Mouse (Mus musculus) CH12.LX (cell line): ENCODE measurements around the gene Caap1. TPM values are rescaled to one million over a fixed set of nuclear protein-coding genes. Genes with fewer than 3 reads are reported as not detected.

ENCODE experiments used
- DNase-seq: peaks from one replicate; pipeline ENCODE4 v3.0.0-alpha.2; 2013; ENCODE audit errors: extremely low read depth
- H3K27ac ChIP-seq: 2 replicates; pipeline ENCODE4 v1.5.1; 2012; ENCODE audit warnings: low read depth, mild to moderate bottlenecking, control low read depth, moderate library complexity; ENCODE audit not compliant: insufficient read depth
- H3K27me3 ChIP-seq: replicated peaks from 2 replicates; pipeline ENCODE3; 2012; ENCODE audit warnings: inconsistent platforms
- H3K36me3 ChIP-seq, 2 experiments: replicated peaks in 1 of 2; 2 replicates each; pipeline versions ENCODE3 to v1.6.1; 2012; ENCODE audit warnings: inconsistent platforms in 1 of 2, low read length in 1 of 2, mild to moderate bottlenecking in 1 of 2, mixed read lengths in 1 of 2, moderate library complexity in 1 of 2; ENCODE audit not compliant: control insufficient read depth in 1 of 2, insufficient read depth in 1 of 2
- H3K4me1 ChIP-seq, 2 experiments: 2 replicates each; pipeline ENCODE4 v1.6.1; 2012; ENCODE audit warnings: inconsistent platforms in 1 of 2, moderate library complexity in 1 of 2; ENCODE audit not compliant: insufficient read depth in 2 of 2, control insufficient read depth in 1 of 2
- H3K4me2 ChIP-seq: 2 replicates; pipeline ENCODE4 v1.6.1; 2012; ENCODE audit warnings: low read depth, mild to moderate bottlenecking, control low read depth; ENCODE audit not compliant: poor library complexity, insufficient read depth, severe bottlenecking
- H3K4me3 ChIP-seq, 3 experiments: fragments of 150-350 bp in 1 of 3; sonication (generic) in 1 of 3; replicated peaks in 1 of 3; 2 replicates each; pipeline versions ENCODE3 to v1.5.1; 2011 to 2012; ENCODE audit warnings: low read depth in 2 of 3, low read length in 2 of 3, mild to moderate bottlenecking in 2 of 3, moderate library complexity in 2 of 3, control low read depth in 1 of 3, improper control_type of control experiment in 1 of 3, inconsistent platforms in 1 of 3, mixed read lengths in 1 of 3; ENCODE audit not compliant: poor library complexity in 1 of 3
- H3K79me2 ChIP-seq: replicated peaks from 2 replicates; pipeline ENCODE4 v1.6.1; 2012; ENCODE audit warnings: mild to moderate bottlenecking, moderate library complexity; ENCODE audit not compliant: control insufficient read depth, poor library complexity, insufficient read depth, severe bottlenecking; ENCODE audit errors: extremely low read depth
- H3K9ac ChIP-seq: 2 replicates; pipeline ENCODE4 v1.6.1; 2012; ENCODE audit warnings: low read depth, mild to moderate bottlenecking, control low read depth, moderate library complexity; ENCODE audit not compliant: insufficient read depth
- H3K9me3 ChIP-seq: replicated peaks from 2 replicates; pipeline ENCODE3; 2012; ENCODE audit warnings: low read length, inconsistent platforms, mixed read lengths
- HCFC1 ChIP-seq: IDR thresholded peaks from 2 replicates; pipeline ENCODE4 v1.6.1; 2012; ENCODE audit warnings: low read depth, mild to moderate bottlenecking, inconsistent platforms, low read length, improper control_type of control experiment
- JUND ChIP-seq: conservative IDR thresholded peaks from 2 replicates; pipeline ENCODE4 v1.6.1; 2011; ENCODE audit warnings: low read depth, low read length, improper control_type of control experiment
- MAZ ChIP-seq: IDR thresholded peaks from 2 replicates; pipeline ENCODE4 v1.6.1; 2012; ENCODE audit warnings: low read depth, mild to moderate bottlenecking, inconsistent platforms, low read length, improper control_type of control experiment, moderate library complexity
- MEF2A ChIP-seq: IDR thresholded peaks from 2 replicates; pipeline ENCODE4 v1.6.1; 2014; ENCODE audit warnings: low read depth, mild to moderate bottlenecking, inconsistent platforms, low read length, improper control_type of control experiment, borderline replicate concordance
- MXI1 ChIP-seq: IDR thresholded peaks from 2 replicates; pipeline ENCODE4 v1.6.1; 2011; ENCODE audit warnings: mild to moderate bottlenecking, low read depth, low read length, improper control_type of control experiment
- MYC ChIP-seq: IDR thresholded peaks from 2 replicates; pipeline ENCODE4 v1.6.1; 2011; ENCODE audit warnings: low read depth, mild to moderate bottlenecking, improper control_type of control experiment, low read length
- NELFE ChIP-seq: IDR thresholded peaks from 2 replicates; pipeline ENCODE4 v1.6.1; 2011; ENCODE audit warnings: low read depth, low read length, improper control_type of control experiment
- NRF1 ChIP-seq: IDR thresholded peaks from 2 replicates; pipeline ENCODE4 v1.6.1; 2014; ENCODE audit warnings: low read depth, mild to moderate bottlenecking, inconsistent platforms, low read length, improper control_type of control experiment, moderate library complexity
- PAX5 ChIP-seq: IDR thresholded peaks from 2 replicates; pipeline ENCODE4 v1.6.1; 2012; ENCODE audit warnings: low read length, inconsistent platforms, mixed read lengths
- SIN3A ChIP-seq: IDR thresholded peaks from 2 replicates; pipeline ENCODE4 v1.6.1; 2012; ENCODE audit warnings: low read length, improper control_type of control experiment, inconsistent platforms
- ZC3H11A ChIP-seq: IDR thresholded peaks from 2 replicates; pipeline ENCODE4 v1.6.1; 2012; ENCODE audit warnings: low read depth, mild to moderate bottlenecking, inconsistent platforms, low read length, improper control_type of control experiment
- ZMIZ1 ChIP-seq: IDR thresholded peaks from 2 replicates; pipeline ENCODE4 v1.6.1; 2012; ENCODE audit warnings: low read depth, mild to moderate bottlenecking, inconsistent platforms, low read length, improper control_type of control experiment
- ZNF384 ChIP-seq: IDR thresholded peaks from 2 replicates; pipeline ENCODE4 v1.6.1; 2012; ENCODE audit warnings: low read depth, low read length, improper control_type of control experiment, inconsistent platforms
- dilution Hi-C: fragments of 300-500 bp; cut with MboI; formaldehyde crosslinking; loops from 2 replicates; pipeline ENCODE4 v1.14.3; 2020; ENCODE audit warnings: low sequenced_read_pairs; ENCODE audit not compliant: extremely low pct_unique_long_range_greater_than_20kb, extremely low pct_ligation_motif_present
- in situ Hi-C: fragments of 300-500 bp; cut with MboI; formaldehyde crosslinking; loops from 3 replicates; pipeline ENCODE4 v1.14.3; 2019; ENCODE audit warnings: low sequenced_read_pairs, low pct_ligation_motif_present, low pct_unique_long_range_greater_than_20kb, mixed read lengths
- polyA plus RNA-seq: library from polyadenylated mRNA; unstranded; fragments of >175 nt; gene quantifications from 2 replicates; pipeline ENCODE4 v1.2.1, GENCODE M21; 2012; ENCODE audit warnings: low read depth; ENCODE audit not compliant: insufficient read length
- total RNA-seq, 2 experiments: library from RNA; depleted of rRNA; stranded (reverse); fragments of 300-350 nt in 1 of 2; fragments of >200 nt in 1 of 2; gene quantifications; 2 replicates each; pipeline ENCODE4 v1.2.3; 2012 to 2014

The Caap1 gene
- total and polyA plus RNA-seq, 3 experiments, result 10.2 to 34.1 (median 18.7) TPM

GRCm38 (mm10) chr4:94454857-94455256 lies 101.7 kb downstream of the Caap1 start:
- in situ Hi-C loops, result no loop called here
- no peaks in the 10 kb centered on the region for H3K79me2 ChIP-seq
- DNase-seq, result no peak
- TF ChIP-seq PAX5, result no peak
- TF ChIP-seq ZNF384, result no peak
- TF ChIP-seq NELFE, result no peak
- TF ChIP-seq MXI1, result no peak
- no peak for TF ChIP-seq NRF1
- no peak for TF ChIP-seq ZC3H11A
- TF ChIP-seq MEF2A, result no peak
- no peak for TF ChIP-seq MAZ
- TF ChIP-seq MYC, result no peak
- TF ChIP-seq ZMIZ1, result no peak
- no peak for TF ChIP-seq HCFC1
- no peak for TF ChIP-seq SIN3A
- no peak for TF ChIP-seq JUND
- TF ChIP-seq, all 38 proteins: peak for 0
- Histone ChIP-seq H3K27ac (no peak overlapping the region), H3K4me2 (no peak overlapping the region), H3K4me1 (no peaks in the 10 kb centered on the region), H3K9ac (no peak overlapping the region), H3K27me3 (no peaks in the 10 kb centered on the region), H3K4me3 (no peak overlapping the region), H3K9me3 (no peaks in the 10 kb centered on the region), H3K36me3 (peaks cover 0 to 3% of the 10 kb centered on the region in 2 experiments)
- dilution Hi-C loops, result no loop called here

Other genes with a start within 250 kb of the Caap1 start
- 0.68 and 2.3 TPM in 2 replicates for gene Gm10306, start 250 bp downstream of the Caap1 start, total RNA-seq (2012; rRNA removed)
- not detected in 2 replicates for gene Gm10306, start 250 bp downstream of the Caap1 start, total RNA-seq (2014; rRNA removed)
- not detected in 2 replicates for gene Gm10306, start 250 bp downstream of the Caap1 start, polyA plus RNA-seq
- gene Plaa, start 46.4 kb upstream of the Caap1 start, total RNA-seq (2012; rRNA removed), result 61.0 and 68.5 TPM in 2 replicates
- 134 and 152 TPM in 2 replicates for gene Plaa, start 46.4 kb upstream of the Caap1 start, total RNA-seq (2014; rRNA removed)
- gene Plaa, start 46.4 kb upstream of the Caap1 start, polyA plus RNA-seq, result 132 and 136 TPM in 2 replicates
- 5.9 and 7.8 TPM in 2 replicates for gene Ift74, start 57.7 kb upstream of the Caap1 start, total RNA-seq (2012; rRNA removed)
- gene Ift74, start 57.7 kb upstream of the Caap1 start, total RNA-seq (2014; rRNA removed), result 15.0 and 16.7 TPM in 2 replicates
- 12.1 and 12.5 TPM in 2 replicates for gene Ift74, start 57.7 kb upstream of the Caap1 start, polyA plus RNA-seq
- gene Lrrc19, start 93.3 kb upstream of the Caap1 start, total RNA-seq (2012; rRNA removed), result not detected in 2 replicates
- gene Lrrc19, start 93.3 kb upstream of the Caap1 start, total RNA-seq (2014; rRNA removed), result not detected in 2 replicates
- not detected in 2 replicates for gene Lrrc19, start 93.3 kb upstream of the Caap1 start, polyA plus RNA-seq
- gene Tek, start 182.5 kb upstream of the Caap1 start, total RNA-seq (2012; rRNA removed), result 0.08 and 0.47 TPM in 2 replicates
- 0.17 and 0.23 TPM in 2 replicates for gene Tek, start 182.5 kb upstream of the Caap1 start, total RNA-seq (2014; rRNA removed)
- gene Tek, start 182.5 kb upstream of the Caap1 start, polyA plus RNA-seq, result 0.06 TPM in 1 of 2 replicates, not detected in the other